Mouse (Mus musculus): ENCODE results near the gene Rassf8.
A peak's percentile ranks its signal among the peaks of the same experiment; 100 is the strongest.

The Rassf8 gene

GRCm38 (mm10) chr6:145823588-145824234 lies 77.2 kb downstream of the Rassf8 start:
- no peak for DNase-seq

- DNase-seq = no peak
Observed at GRCm38 (mm10) chr6:145826305-145826704, 79.8 kb downstream of the Rassf8 start.

GRCm38 (mm10) chr6:145829062-145829835 lies 82.7 kb downstream of the Rassf8 start:
- DNase-seq = no peak

- peak; percentile 61 to 68 for DNase-seq
Observed at GRCm38 (mm10) chr6:145830117-145830516, 83.6 kb downstream of the Rassf8 start.

GRCm38 (mm10) chr6:145830617-145831016 lies 84.1 kb downstream of the Rassf8 start:
- no peak for DNase-seq

GRCm38 (mm10) chr6:145832927-145833326 lies 86.4 kb downstream of the Rassf8 start:
- DNase-seq = no peak

- peak; percentile 37 to 46 for DNase-seq
Observed at GRCm38 (mm10) chr6:145835359-145835758, 88.8 kb downstream of the Rassf8 start.

- peak; percentile 25 to 46 for DNase-seq
Observed at GRCm38 (mm10) chr6:145845611-145846010, 99.1 kb downstream of the Rassf8 start.

- DNase-seq = no peak
Observed at GRCm38 (mm10) chr6:145846076-145846475, 99.5 kb downstream of the Rassf8 start.

GRCm38 (mm10) chr6:145846948-145847347 lies 100.4 kb downstream of the Rassf8 start:
- no peak for DNase-seq

- no peak for DNase-seq
Observed at GRCm38 (mm10) chr6:145847661-145848060, 101.1 kb downstream of the Rassf8 start.

GRCm38 (mm10) chr6:145850789-145851188 lies 104.2 kb downstream of the Rassf8 start:
- DNase-seq = no peak

GRCm38 (mm10) chr6:145851956-145852355 lies 105.4 kb downstream of the Rassf8 start:
- DNase-seq = no peak

GRCm38 (mm10) chr6:145852708-145853107 lies 106.2 kb downstream of the Rassf8 start:
- DNase-seq = no peak

- DNase-seq = no peak
Observed at GRCm38 (mm10) chr6:145853356-145854079, 107.0 kb downstream of the Rassf8 start.

- DNase-seq = no peak
Observed at GRCm38 (mm10) chr6:145854756-145855155, 108.2 kb downstream of the Rassf8 start.

- DNase-seq = peak; percentile 79 to 83
Observed at GRCm38 (mm10) chr6:145855720-145856551, 109.4 kb downstream of the Rassf8 start.

GRCm38 (mm10) chr6:145857428-145857827 lies 110.9 kb downstream of the Rassf8 start:
- DNase-seq = no peak

GRCm38 (mm10) chr6:145858414-145858813 lies 111.9 kb downstream of the Rassf8 start:
- no peak for DNase-seq

- peak in 1 of 2 experiments; percentile 27 for DNase-seq
Observed at GRCm38 (mm10) chr6:145860350-145860749, 113.8 kb downstream of the Rassf8 start.

- DNase-seq = no peak
Observed at GRCm38 (mm10) chr6:145861462-145862227, 115.1 kb downstream of the Rassf8 start.

GRCm38 (mm10) chr6:145862321-145862720 lies 115.8 kb downstream of the Rassf8 start:
- no peak for DNase-seq
